Mouse (Mus musculus) fat pad, adult 2 months (tissue): ENCODE measurements around the gene Gm3383.
"Not testable (repeated sequence)": the region's sequence is repeated elsewhere in the genome, so short reads cannot be mapped to it uniquely, and the experiment has no call there.

Experiments used
- DNase-seq: peaks from one replicate; pipeline ENCODE4 v3.0.0-alpha.2; 2011; ENCODE audit warnings: low read depth, low spot score; ENCODE audit errors: extremely low read depth

The Gm3383 gene

GRCm38 (mm10) chr14:5807882-5808281, at the start of gene Gm3383:
Gene Gm3383, minus strand, starts transcription at chr14:5807982.
- DNase-seq, result not testable (repeated sequence)

DNA sequence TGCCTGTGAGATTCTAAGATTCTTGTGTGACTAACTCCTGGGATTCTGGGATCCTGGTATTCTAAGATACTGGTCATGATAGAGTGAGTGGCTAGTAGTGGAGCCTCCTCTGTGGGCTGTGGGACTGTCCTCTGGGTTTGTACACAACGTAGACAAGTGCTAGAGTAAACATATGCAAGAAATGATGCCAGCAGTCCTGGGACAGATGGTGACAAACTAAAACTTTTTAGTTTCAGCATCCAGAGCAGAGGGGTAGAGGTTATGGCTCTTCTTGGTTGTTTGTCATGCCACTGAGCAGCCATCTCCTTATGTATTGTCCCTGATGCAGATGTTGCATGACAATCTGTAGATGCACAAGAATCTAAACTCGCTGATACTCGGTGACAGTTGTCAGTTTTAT, 48.1 kb upstream of the Gm3383 start:
- not testable (repeated sequence) for DNase-seq

GRCm38 (mm10) chr14:5830229-5830628, 22.4 kb upstream of the Gm3383 start, which contains the start of gene Gm3424:
Gene Gm3424, minus strand, starts transcription at chr14:5830329.
- DNase-seq, result not testable (repeated sequence)

- not testable (repeated sequence) for DNase-seq
These were observed 5.0 kb upstream of the Gm3383 start for GRCm38 (mm10) chr14:5812699-5813356.

DNA sequence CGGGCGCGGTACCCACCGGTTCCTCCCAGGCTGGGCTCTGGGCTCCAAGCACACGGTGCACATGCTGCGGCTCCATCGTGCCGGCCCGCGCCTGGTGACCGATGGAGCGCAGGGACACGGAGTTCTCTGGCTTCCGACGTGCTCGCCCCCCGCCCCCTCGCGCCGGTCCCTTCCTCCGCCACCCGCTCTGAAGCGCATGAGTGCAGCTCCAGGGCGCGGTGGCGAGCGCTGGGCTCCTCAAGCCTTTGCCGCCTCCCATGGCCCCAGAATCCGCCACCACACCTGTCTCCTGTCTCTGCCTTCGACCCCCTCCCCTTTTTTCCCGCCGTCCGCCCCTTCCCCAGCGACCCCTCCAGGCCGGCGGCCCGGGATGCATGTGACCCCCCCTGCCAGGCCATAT, 66.3 kb downstream of the Gm3383 start, which contains the start of gene Gm3373:
Gene Gm3373 (minus strand): TSS at position 101 of the 400 bp plus-strand sequence.
- DNase-seq, result not testable (repeated sequence)

GRCm38 (mm10) chr14:5687357-5687756, 120.4 kb downstream of the Gm3383 start, which contains the start of gene Gm9603:
Gene Gm9603, minus strand, starts transcription at chr14:5687457.
- DNase-seq, result not testable (repeated sequence)

GRCm38 (mm10) chr14:5632928-5633327, 174.9 kb downstream of the Gm3383 start, which contains the start of gene Gm8265:
Gene Gm8265, minus strand, starts transcription at chr14:5633028.
- DNase-seq, result not testable (repeated sequence)
